Mouse (Mus musculus): ENCODE measurements at regions not wholly inside any gene's neighbourhood (a gene's known extent, or its start where the extent isn't known, plus 50 kb on each side); places are given as distances from the start of the nearest gene placed in this dataset.

DNA sequence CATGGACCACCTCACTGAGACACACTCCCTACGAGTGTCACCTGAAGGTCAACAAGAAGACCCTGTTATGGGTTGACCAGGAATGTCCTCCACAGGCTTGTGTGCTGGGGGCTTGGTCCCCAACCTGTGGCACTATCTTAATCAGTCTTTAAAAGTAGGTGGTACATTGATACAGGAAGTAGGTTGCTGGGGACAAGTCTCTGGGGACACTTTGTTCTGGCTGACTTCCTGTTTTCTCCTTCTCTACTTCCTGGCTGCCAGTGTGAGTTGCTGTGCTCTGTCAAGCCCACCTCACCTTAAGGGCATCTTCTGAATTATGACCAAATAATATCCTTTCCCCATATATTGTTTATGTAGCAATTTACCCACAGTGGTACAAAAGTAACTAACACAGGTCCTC lies 96.1 kb downstream of the Cct6b start:
- DNase-seq (ENCODE audit: low spot score in 2 of 2), result peak in 1 of 2 experiments; percentile 47

DNA sequence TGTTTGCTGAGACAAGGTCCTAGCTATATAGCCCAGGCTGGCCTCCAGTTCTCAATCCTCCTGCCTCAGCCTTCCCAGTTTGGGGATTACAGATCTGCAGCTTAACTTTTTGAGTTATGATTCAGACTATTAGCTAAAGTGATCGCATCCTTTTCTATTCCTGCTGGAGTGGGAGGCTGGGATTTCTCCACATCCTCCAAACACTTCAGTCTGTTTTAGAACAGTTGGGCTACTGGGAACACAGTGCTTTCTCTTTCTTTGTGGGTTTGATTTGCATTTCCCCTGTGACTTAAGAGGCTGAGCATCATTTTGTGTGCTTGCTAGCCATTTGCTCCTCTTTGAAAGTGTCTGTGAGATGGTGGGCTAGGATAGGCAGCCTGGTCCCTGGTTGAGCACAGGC lies 100.0 kb downstream of the Cct6b start:
- DNase-seq (ENCODE audit: low spot score in 2 of 2), result no peak

DNA sequence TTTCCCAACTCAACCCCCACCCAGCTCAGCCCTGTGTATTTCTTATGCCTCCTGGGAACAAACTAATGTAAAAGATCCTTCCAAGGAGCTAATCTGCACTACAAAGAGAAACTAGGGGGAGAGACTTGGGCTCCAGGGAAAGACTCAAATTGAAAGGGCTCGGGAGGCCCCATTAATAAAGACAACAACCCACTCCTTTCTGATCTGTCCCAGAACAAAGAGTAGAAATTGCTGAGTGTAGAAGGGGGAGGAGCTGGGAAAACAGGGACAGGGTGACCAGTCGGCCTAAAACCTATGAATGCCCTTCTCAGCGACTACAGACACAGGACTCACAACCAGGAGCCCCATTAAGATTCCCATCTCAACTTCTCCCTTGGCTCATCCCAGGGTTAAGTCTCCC lies 102.0 kb downstream of the Cct6b start:
- no peak for DNase-seq (ENCODE audit: low spot score in 2 of 2)

DNA sequence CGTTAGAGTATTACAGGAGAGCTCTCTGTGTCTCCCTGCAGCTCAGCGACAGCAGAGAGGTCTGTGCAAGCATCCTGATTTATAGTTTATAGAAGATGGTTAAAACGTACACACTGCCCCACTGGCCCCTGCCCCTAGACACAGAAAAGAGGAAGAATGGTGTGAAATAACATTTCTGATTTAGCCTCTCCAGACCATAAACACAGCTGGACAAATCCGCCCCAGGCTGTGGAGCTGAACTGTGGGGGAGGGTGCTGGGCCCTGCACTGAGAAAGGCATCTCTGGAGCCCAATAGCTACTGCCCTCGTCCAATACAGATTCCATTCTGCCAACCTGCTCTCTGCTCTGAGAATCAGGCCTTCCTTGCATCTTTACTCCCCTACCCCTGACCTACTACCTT lies 112.4 kb downstream of the Cct6b start:
- no peak for DNase-seq (ENCODE audit: low spot score in 2 of 2)

DNA sequence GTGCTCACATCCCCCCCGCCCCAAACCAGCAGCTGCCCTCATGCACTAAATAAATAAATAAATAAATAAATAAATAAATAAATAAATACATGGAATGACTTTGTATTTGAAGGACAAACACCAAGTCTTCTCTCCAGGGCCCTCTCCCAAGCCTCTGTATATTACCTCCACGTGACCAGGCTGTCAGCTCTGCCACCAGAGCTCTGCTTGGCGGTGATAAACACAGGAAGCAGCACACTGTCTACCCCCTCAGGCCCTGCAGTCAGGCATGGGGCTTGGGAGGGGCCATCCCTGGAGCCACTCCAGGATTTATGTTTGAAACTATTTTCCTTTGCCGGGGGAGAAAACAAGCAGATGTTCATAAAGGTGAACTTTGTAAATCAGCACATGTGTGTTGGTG lies 125.6 kb downstream of the Cct6b start:
- DNase-seq (ENCODE audit: low spot score in 2 of 2), result no peak

DNA sequence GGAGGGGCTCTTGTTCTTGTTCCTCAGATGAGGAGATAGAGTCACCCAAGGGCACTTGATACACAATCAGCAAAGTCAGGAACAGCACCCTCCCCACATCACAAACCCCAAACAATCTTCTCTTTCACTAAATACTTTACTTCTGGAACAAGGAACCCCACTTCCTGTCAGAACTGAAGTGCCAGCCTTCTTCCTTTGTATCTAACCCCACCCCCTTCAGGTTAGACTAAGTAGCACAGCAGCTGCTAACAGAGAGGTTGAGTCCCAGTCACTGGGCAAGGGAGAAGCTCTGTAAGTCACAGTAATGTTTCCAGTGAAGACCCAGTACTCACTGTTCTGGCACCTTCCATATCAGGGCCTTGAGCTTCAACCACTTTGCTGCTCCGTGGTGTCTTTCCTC lies 131.9 kb downstream of the Cct6b start:
- DNase-seq (ENCODE audit: low spot score in 2 of 2), result peak in 1 of 2 experiments; percentile 21

DNA sequence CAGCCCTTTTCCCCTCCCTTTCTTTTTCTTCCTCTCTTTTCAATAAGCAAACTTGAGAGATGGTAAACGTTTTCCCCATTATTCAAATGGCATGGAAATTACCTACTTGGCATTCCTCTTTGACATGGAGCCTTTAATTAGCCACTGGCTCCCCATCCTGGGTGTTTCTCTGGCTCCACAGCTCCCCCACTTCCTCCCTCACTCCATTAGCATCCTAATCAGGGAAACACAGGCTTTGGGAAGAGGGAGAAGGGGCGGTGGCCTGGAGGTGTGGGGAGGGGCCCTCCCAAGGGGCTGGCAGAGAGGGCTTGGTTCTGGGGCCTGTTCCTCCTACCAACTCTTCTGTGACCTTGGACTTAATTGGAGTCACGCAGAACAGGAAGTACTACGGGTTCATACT lies 132.7 kb downstream of the Cct6b start:
- DNase-seq (ENCODE audit: low spot score in 2 of 2), result no peak

DNA sequence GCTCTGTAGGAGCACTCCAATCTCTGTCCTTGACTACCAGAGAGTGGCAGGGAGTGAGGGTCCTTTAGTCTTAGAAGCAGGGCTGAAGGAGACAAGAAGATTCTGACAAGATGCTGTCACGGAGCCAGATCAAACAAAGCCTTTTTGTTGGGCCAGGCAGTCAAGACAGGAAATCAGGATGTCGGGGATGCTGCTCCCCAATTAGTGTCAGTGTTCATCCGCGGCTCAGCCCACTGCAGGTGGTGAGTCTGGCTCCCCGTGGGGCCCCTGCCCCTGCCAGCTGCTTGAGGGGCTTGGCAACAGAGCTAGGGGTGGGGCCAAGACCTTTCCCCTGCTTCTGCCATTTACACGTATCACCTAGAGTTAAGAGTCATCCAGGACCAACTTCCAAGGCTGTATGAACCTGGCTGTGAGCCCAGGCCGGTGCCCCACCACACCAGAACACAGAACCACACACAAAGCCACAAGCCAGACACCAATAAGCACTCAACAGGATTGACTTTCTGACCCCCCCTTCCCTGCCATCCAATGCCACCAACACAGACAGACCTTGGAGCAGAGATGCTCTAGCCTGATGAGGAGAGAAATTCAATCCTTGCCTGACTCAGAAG lies 137.5 kb downstream of the Cct6b start:
- no peak for DNase-seq (ENCODE audit: low spot score in 2 of 2)

DNA sequence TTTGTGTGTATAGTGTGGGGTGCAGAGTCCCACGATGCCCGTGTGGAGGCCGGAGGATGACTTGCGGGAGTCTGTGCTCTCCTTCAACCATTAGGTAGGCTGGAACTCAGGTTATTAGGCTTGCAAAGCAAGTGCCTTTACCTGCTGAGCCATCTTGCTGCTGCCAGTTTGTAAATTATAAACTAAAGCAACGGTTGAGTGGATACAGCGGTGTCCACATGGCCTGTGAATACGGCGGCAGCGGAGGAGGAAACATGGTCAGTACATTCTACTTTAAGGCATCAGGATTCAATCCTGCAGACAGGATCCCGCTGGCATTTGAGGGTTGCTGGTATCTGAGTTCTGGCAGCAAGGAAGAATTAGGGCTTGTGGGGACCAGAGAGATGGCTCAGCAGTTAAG lies 143.1 kb downstream of the Cct6b start:
- DNase-seq (ENCODE audit: low spot score in 2 of 2), result no peak

DNA sequence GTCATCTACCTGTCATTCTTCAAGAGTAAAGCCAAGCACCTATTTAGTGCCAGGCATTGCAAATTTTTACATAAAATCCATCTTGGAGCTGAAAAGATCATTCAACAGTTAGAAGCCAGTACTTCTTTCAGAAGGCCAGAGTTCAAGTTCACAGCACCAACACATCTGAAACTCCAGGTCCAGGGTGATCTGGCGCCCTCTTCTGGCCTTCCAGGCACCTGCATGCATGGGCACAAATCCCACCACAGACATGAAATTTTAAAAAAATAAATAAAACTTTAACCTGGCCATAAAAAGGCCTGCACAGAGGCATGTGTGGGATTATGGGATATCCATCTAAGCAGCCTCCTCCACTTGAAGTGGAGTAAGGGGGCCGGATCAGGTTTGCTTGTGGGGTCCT lies 144.7 kb downstream of the Cct6b start:
- peak in 1 of 2 experiments; percentile 36 for DNase-seq (ENCODE audit: low spot score in 2 of 2)

DNA sequence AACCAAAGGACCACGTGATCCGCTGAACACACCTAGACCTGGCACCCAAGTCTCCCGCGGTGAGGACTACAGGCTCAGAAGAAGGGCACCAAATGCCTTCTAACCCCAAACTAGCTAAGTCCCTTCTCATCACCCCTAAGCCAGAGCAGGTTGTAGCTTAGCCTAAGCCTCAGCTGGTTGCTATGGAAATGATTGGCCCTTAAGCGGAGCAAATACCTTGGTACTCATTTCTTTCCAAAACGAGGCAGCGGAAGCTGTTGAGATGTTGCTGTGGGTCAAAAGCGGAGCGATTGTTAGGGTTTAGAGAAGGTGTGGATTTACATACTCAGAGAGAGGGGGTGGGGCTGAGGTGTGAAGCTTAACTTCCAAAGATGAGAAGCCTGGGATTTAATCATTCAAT lies 145.7 kb downstream of the Cct6b start:
- no peak for DNase-seq (ENCODE audit: low spot score in 2 of 2)

DNA sequence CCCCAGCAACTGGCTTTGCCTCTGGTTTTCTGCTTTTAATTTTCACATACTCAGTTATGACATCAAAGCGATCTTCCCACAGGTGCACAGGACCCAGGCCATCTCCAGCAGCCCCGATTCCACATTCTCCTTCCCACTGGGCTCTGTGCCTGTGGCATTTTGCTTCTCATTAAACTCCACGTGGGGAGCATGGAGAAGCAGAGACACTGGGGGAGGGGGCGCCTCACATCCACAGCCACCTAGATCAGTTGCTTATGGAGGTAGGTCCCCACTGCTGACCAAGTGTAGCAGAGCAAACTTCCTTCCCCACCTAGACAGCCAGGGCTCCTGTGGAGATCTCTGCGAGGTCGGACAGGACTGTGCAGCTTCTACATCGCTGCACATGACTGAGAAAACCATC lies 147.3 kb downstream of the Cct6b start:
- no peak for DNase-seq (ENCODE audit: low spot score in 2 of 2)

DNA sequence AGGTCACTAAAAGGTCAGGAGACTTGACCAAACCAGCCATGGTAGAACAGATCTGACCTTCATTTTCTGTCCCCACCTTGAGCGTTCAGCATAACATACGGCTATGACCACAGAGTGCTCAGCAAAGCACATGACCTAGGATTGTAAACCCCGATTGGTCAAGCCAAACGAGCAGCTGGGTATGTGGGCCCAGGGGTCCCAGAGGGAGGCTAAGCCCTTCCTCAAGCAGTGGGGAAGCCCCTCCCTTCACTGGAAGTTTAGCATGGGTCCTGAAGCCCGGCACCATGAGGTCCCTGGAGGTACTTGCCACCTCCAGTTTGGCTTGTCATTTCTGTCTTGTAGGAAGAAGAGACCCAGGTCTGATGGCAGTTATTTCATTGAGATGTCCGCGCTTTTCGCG lies 149.8 kb downstream of the Cct6b start:
- DNase-seq (ENCODE audit: low spot score in 2 of 2), result no peak

DNA sequence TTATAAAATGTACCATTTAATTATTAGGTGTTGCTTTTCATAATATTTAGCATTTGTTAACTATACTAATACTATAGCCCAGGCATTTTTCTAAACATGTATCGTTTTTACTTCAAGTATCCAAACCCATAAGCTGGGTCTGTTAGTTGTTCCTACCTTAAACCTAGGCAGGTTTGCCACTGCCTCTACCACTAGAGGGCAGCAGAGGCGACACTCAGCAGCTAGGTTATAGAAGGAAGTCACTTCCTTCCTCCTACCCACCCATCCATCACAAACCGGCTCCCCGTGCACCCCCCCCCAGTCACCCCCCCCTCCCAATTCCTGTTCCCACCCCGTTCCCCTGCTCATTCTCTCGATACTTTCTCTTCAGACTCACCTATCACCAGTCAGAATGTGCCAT lies 150.6 kb downstream of the Cct6b start:
- peak; percentile 34 to 81 for DNase-seq (ENCODE audit: low spot score in 2 of 2)

DNA sequence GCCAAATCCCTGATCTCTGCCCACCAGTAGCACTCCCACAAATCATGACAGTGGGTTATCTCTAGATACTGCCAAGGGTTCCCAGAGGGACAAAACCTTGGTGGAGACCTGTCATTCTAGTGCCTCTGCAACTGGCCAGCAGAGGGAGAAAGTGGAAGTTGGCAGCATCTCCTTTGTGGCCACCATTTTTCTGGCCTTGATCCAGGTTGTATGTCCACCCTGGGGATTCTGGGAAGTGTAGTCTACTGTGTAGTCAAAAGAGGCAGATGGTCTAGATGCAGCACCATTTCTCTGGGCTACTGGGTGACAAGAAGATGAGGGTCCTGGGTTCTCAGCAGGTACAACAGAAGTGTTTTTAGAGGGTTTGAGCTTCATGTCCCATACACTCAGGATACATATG lies 152.1 kb downstream of the Cct6b start:
- DNase-seq (ENCODE audit: low spot score in 2 of 2), result peak in 1 of 2 experiments; percentile 45

DNA sequence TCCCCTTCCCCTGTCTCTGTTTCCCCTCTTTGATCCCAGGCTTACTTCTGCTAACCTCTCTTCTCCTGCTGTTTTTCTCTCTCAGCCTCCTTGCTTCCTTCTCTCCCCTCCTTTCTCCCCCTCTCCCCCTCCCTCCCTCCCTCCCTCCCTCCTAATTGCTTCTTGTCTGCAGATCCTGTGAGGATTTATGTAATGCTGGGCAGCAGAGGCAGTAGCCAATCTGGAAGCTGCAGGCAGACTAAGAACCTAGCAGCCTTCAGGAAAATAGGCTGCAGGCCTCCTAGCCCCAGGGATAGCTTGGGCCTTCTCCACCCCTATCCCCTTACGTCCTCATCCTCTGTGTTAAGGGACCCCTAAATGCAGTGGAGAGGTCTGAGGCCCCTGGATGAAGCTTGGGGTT lies 155.2 kb downstream of the Cct6b start:
- no peak for DNase-seq (ENCODE audit: low spot score in 2 of 2)

DNA sequence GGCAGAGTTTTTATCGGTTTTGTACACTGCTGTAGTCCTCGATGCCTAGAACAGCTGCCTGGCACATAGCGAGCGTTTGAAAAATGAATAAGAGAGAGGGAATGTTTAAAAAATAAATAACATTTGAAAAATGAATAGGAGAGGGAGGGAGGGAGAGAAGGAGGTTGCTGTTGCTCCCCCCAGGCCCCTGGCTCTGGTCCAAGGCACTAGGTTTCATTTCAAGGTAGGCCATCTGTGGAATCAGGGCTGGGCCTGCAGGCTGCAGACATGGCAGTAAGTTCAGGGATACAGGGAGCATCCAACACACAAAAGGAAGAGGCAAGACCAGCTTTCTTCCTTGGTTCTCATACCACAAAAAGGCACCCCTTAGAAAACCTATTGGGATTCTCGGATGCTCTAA lies 156.5 kb downstream of the Cct6b start:
- no peak for DNase-seq (ENCODE audit: low spot score in 2 of 2)

DNA sequence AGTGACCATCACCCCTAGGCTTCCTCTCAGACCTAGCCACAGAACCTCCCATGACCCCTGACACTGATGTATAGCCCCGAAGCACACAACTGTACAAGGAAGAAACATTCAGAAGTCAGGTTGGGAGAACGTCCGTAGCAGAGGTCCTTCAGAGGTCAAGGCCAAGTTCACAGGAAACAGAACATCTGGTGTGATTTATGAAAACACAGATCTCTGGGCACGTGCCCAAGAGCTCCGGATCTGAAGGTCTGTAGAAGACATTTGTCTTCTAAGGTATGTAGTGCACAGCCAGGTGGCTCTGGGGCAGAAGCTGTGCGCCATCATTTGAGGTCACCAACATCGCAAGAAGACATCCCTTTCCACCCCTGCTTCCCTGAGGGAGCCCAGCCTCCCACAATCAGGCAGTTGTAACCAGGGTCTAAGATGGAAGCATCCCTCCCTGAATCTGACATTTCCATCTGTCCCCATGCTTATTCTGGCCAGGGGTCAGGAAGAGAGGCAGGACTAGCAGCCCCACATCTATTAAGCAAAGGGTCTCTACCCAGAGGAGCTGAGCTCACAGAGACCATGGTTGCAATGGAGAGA lies 159.8 kb downstream of the Cct6b start:
- no peak for DNase-seq (ENCODE audit: low spot score in 2 of 2)

DNA sequence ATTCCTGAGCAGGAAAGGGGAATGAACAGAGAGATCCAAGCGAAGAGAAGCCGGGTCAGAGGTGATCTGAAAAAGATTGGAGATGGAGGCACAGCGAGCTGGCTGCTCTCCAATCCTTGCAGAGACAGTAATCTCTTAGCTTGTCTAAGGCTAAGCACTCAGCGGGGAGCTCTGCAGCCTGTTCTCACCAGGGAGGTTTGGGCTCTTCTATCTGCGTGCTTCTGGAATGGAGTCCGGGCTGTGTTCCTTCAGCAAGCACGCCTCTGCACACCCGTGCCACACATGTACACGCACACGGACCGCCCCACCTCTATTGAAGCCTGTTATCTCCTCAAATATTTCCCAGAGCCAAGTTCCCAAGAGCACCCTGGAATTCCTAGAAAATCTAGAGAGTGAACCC lies 161.3 kb downstream of the Cct6b start:
- no peak for DNase-seq (ENCODE audit: low spot score in 2 of 2)

DNA sequence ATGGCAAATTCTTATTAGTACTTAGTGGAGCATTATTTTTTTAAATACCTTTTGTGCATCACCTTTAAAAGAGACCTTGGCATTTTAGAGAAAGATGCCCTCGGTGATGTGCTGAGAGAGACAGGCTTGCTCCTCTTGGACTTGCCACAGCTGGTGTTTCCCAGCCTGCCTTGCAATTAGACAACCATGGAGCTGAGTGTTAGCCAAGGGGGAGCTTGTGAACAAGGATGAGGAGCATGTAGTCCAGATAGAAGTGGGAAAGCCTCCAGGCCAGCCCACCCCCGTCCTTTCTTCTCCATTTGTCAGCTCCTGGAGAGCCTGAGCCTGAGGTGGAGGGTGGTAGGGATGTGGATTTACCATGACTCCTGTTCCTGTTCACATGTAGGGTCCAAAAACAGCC lies 161.9 kb downstream of the Cct6b start:
- no peak for DNase-seq (ENCODE audit: low spot score in 2 of 2)

DNA sequence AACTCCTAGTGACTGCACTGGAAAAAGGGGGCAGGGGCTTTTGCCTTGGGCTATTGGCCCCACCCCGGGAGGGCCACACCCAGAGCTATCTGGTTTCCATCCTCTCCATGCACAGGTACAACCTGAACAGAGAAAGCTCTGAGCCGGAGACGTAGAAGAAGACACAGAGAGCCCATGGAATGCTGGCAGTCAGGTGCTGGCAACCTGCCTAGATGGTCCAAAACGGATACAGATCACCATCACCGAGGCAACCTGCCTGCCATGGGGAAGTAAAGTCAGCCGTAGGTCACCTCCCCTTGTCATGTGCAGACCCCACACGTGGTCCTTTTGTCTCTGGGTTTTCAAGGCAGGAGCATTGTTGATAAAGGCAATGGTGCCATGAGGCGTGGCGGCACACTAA lies 164.0 kb downstream of the Cct6b start:
- DNase-seq (ENCODE audit: low spot score in 2 of 2), result no peak

DNA sequence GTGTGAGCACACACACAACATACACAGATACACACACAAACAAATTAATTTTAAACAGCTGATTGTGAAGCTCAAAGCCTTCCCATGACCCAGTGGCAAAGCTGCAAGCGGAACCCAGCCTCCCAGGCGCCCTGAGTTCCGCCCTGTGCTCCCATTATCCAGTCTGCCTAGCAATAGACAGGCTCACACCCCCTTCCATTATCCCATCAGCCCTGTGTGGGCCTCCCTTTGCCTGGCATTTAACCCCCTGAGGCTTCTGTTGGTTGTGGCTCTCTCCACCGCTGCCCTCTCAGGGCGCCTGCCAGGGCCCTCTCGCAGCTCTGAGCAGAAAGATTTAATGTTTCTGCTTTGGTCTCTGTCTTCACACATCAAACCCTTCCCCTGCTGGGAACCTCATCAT lies 166.4 kb downstream of the Cct6b start:
- no peak for DNase-seq (ENCODE audit: low spot score in 2 of 2)

DNA sequence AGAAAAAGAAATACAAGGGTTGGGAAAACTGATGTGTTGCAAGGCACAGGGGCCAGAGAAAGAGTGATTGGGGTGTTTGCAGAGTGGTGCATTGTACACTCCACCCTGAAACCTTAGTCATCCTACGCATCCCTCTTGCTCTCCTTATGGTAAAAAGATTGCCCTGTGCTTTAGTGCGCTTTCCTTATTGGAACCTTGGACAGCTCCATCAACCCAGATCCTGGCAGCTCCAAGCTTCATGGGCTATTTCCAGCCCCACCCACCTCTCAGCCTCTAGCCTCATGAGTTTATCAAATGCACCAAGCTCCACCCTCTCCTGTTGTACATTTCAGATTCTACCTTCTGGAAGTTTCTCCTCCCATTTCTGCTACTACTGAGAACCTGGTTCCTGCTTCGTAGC lies 167.3 kb downstream of the Cct6b start:
- no peak for DNase-seq (ENCODE audit: low spot score in 2 of 2)

DNA sequence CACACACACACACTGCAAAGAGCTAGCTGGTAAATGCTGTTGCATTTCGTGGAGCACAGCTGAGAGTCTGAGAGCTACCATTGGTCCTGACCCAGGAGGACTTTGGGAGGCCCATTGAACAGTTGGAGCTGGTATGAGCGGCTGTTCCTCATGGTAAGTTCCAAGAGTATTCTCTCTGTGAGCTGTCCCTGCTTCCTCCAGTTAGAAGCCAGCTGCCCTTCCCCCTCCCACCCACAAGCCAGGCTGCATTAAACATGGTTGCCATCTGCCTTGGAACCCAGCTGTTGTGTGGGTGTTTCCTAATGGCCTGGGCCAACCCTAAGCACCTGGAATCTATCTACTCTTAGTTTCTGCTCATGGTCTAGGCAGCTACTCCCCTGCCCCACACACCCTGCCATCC lies 174.4 kb downstream of the Cct6b start:
- no peak for DNase-seq (ENCODE audit: low spot score in 2 of 2)
